ENCODE assay signal across 24 mouse cellular contexts in the genomic region with DNA sequence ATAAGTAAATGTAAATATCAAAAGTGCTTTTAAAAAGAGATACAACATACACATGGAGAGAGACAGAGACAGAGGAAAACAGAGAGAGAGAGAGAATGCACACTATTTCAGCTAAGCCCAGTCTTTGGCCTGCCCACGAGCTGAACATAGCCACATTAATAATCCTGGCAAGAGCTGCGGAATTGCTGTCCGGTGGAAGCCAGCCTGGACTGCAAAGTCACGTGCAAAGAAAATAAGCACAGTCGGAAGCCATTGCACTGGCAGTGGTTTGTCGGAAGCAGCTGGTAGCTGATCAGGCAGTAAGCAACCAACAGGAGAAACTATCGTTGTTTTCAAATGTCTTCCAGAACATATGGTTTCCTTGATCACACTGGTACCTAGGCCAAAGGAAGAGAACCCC. TPM values are rescaled to one million over a fixed set of nuclear protein-coding genes. Genes with fewer than 3 reads are reported as not detected.
DNase-seq lines count a peak whose midpoint lies in the region; TF ChIP-seq lines count a peak whose summit lies in the region.
"Had no signal": no experiment of that assay in that cellular context is flagged by ENCODE, and none has a peak within 500 bp of the region (broad histone marks: within the 10 kb centered on the region; RNA-seq: fewer than 3 reads in every experiment).

No protein-coding gene starts in this region.

- H3K4me3 ChIP-seq in left cerebral cortex, adult 2 months, result no peak overlapping the region
- H3K4me3 ChIP-seq: embryonic facial prominence, embryonic 15.5 days; erythroblast, embryonic 14.5 days; forebrain, embryonic 10.5 days; gastrocnemius, adult 2 months; heart, embryonic 12.5 days had no signal

- H3K27ac ChIP-seq in left cerebral cortex, adult 2 months, result no peak overlapping the region
- H3K27ac ChIP-seq: embryonic facial prominence, embryonic 15.5 days; forebrain, embryonic 10.5 days; gastrocnemius, adult 2 months; hindbrain, embryonic 14.5 days had no signal

- TF ChIP-seq POLR2A in brain, embryonic 14.5 days (IDR thresholded peaks at IDR 0.05; ENCODE audit: borderline replicate concordance, extremely low read depth, insufficient read depth, insufficient read length, poor library complexity, severe bottlenecking), result no peak

- intact Hi-C loops in left cerebral cortex, postnatal 4 days (cut with DNase I), result no loop called here
- intact Hi-C loops in left cerebral cortex, adult 2 months (cut with DNase I), result no loop called here

- DNase-seq in heart, adult 18-20 months, result peak; percentile 10 to 17
- no peak for DNase-seq in heart, adult 8-10 months (ENCODE audit: low spot score)
- DNase-seq in left cerebral cortex, postnatal 4 days, result peak; percentile 64
- DNase-seq in left cerebral cortex, adult 2 months (ENCODE audit: extremely low spot score in 1 of 2, low spot score in 2 of 2), result no peak
- peak; percentile 35 for DNase-seq in adipocyte (ENCODE audit: low spot score)
- DNase-seq in brain, embryonic 14.5 days (ENCODE audit: low read depth), result peak; percentile 39
- DNase-seq: adrenal gland, adult 8-10 months; adrenal gland, postnatal 36 days; cerebellum, adult 11 months; cerebellum, adult 9-10 months; embryo, embryonic 11 days; gastrocnemius, adult 2 months; gastrocnemius, postnatal 25 days had no signal

- no peak for TF ChIP-seq CTCF in left cerebral cortex, adult 2 months (IDR thresholded peaks at IDR 0.05)
- TF ChIP-seq CTCF in brain, embryonic 14.5 days (IDR thresholded peaks at IDR 0.05; ENCODE audit: borderline replicate concordance, extremely low read depth, insufficient read depth, insufficient read length), result no peak

RNA-seq across cellular contexts. Expression of gene Lhx4, which starts 6.1 kb away (rescaled TPM):
- not detected for total RNA-seq in heart, adult 18-20 months (2021)
- not detected for total RNA-seq in heart, adult 8-10 months (2022)
- under 1 TPM in 1 of 2 experiments, not detected in 1; 0.14 TPM for total RNA-seq in left cerebral cortex, postnatal 4 days (2021)
- not detected for total RNA-seq in left cerebral cortex, adult 2 months (2021)
- 0.97 and 2.7 TPM in 2 replicates for polyA plus RNA-seq in brain, embryonic 14.5 days (2012; rRNA removed)
- total RNA-seq: adrenal gland, postnatal 36 days; common myeloid progenitor, adult 5-6 weeks; gastrocnemius, adult 2 months; gastrocnemius, postnatal 25 days; granulocyte monocyte progenitor cell, adult 5-6 weeks; heart, postnatal 25 days had no signal
- polyA plus RNA-seq: embryonic facial prominence, embryonic 15.5 days; erythroblast, embryonic 14.5 days; forebrain, embryonic 10.5 days; forebrain, embryonic 14.5 days; heart, embryonic 12.5 days; heart, embryonic 16.5 days; inflammation-experienced regulatory T-cells, adult 6 months had no signal

RNA-seq across cellular contexts. Expression of gene Qsox1, which starts 55.1 kb away (rescaled TPM):
- 10 to 100 TPM; 31.5 to 38.1 TPM for total RNA-seq in heart, adult 18-20 months (2021)
- 10 to 100 TPM; 31.0 to 36.3 (median 34.5) TPM for total RNA-seq in heart, adult 8-10 months (2022)
- 10 to 100 TPM; 34.2 to 35.0 TPM for total RNA-seq in left cerebral cortex, postnatal 4 days (2021)
- total RNA-seq in left cerebral cortex, adult 2 months (2021), result 10 to 100 TPM; 28.2 to 32.2 TPM
- 35.0 and 36.1 TPM in 2 replicates for polyA plus RNA-seq in brain, embryonic 14.5 days (2012; rRNA removed)

Comparison
In these comparisons a context has a peak if more than half of its experiments do, and no peak if none do; other contexts are left out.
1. DNase-seq: peak in heart, adult 18-20 months (2 of 2), left cerebral cortex, postnatal 4 days (single experiment), adipocyte (single experiment) and brain, embryonic 14.5 days (single experiment); none in heart, adult 8-10 months (single experiment) and left cerebral cortex, adult 2 months (0 of 2).